Mouse (Mus musculus) right cerebral cortex, postnatal 10 days (tissue): ENCODE results near the gene LTO1.

Experiments
- DNase-seq, 2 experiments: peaks; one replicate each; pipeline ENCODE4 v3.0.0; 2021; ENCODE audit warnings: low spot score in 2 of 2

Gene LTO1

GRCm38 (mm10) chr7:144907793-144908192 lies 7.1 kb upstream of the LTO1 start:
- DNase-seq = no peak

GRCm38 (mm10) chr7:144908705-144909104 lies 6.2 kb upstream of the LTO1 start:
- peak in 1 of 2 experiments; percentile 71 for DNase-seq

DNA sequence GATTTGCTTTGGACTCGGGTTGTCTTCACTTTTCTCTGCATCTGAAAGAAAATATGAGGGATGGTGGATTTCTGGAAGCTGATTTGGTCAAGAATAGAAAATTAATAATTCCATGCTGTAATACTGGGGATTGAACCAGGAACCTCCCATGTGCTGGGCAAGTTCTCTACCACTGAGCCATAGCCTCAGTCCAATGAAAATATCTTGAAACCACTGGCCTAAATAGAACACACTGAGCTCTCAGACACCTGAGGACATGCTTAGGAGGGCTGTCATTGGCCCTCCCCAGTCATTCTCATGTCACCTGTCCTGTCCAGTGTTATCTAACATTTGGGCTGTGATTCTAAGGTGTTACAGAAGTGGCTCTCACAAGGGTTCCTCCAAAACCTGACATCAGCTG lies 3.8 kb upstream of the LTO1 start:
- DNase-seq = no peak

DNA sequence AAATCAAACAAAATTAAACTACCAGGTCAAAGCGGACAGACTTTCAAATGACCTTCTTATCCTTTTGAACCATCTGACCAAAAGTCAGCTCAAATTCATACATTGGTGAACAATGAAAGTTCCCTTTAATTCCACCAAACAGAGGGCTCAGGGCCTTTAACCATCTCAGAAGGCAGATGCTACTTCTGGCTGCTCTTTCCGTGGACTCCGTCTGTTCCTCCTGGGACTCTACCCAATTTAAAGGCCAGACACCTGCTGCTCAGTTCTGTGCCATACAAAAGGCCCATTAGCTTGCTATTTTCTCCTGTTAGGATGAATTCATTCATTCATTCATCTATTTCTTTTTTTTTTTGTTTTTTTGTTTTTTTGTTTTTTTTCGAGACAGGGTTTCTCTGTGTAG lies 2.0 kb upstream of the LTO1 start:
- no peak for DNase-seq

GRCm38 (mm10) chr7:144914296-144914947 lies 478 bp upstream of the LTO1 start:
- DNase-seq = peak; percentile 83 to 85

DNA sequence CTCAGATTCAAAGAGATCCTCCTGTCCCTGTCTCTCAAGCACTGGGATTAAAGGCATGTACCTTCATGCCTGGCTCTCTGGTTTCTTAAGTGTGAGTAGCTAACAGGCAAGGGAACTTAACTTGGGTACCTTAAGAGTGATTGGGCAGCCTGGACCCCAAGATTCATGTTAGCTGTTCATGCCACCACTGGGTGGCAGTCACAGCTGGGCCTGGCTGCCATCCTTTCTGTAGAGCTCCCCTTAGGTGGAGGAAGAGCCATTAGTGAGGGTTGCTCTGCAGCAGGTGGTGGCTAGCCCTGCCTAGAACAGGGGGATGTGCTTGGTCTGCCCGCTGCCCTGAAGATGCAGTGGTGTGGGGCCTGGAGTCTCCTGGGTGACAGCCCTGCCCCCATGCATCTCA lies 3.9 kb downstream of the LTO1 start:
- DNase-seq = peak in 1 of 2 experiments; percentile 22

- DNase-seq = no peak
These were observed 12.7 kb downstream of the LTO1 start for GRCm38 (mm10) chr7:144927591-144927990.

GRCm38 (mm10) chr7:144928009-144928888 lies 13.3 kb downstream of the LTO1 start:
- peak in 1 of 2 experiments; percentile 23 for DNase-seq

DNA sequence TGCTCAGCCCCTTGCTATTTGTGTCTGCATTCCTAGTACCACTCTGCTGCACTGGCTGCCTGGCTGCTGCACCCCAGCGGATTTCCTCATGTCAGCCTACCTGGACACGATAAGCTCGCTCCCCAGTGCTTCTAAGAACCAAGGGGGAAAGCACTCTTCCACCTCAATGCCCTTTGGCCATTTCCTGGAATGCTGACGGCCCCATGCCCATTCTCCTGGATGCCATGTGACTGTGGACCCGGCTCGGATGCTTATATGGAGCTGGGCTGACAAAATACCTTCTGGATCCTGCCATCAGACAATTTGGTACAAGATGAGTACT lies 13.9 kb downstream of the LTO1 start:
- no peak for DNase-seq

- DNase-seq = peak in 1 of 2 experiments; percentile 22
These were observed 14.6 kb downstream of the LTO1 start for GRCm38 (mm10) chr7:144929506-144929905.

DNA sequence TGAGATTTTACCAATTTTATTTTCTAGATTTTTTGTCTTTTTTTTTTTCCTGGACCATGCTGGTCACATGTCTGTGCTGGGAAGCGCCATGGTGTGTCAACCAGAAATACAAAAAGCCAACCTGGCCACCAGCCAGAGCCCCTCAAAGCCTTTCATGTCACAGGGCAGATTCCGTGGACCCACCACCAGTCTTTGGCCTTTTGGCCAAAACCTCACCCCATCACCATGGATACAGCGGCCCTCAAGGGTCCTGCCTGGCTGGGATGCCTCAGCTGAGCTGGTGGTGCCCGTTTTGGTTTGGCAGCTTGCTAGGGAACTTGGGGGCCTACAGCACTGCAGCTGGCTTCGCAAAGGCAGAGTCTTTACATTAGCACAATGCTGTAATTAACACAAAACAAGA lies 15.0 kb downstream of the LTO1 start:
- peak in 1 of 2 experiments; percentile 30 for DNase-seq

DNA sequence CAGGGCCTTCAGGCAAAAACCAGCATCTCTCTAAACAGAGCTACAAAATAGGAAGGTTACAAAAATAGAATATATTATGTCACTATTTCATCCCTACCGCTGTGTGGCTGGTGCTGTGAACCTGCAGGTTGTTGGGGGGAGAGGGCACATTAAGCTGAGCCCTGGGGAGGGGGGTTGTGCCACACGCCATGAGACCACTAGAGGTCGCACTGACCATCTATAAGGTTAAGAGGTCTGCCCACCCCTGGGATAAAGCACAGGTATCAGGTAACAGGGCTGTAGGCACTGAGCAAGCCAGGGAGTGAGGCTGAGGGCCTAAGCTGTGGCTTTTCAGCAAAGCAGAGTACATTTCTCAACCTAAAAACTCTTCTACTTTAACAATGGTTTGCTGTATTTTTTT lies 16.9 kb downstream of the LTO1 start:
- peak; percentile 29 to 38 for DNase-seq

GRCm38 (mm10) chr7:144932389-144932937 lies 17.6 kb downstream of the LTO1 start:
- DNase-seq = peak; percentile 31 to 36

- peak in 1 of 2 experiments; percentile 21 for DNase-seq
These were observed 18.4 kb downstream of the LTO1 start for GRCm38 (mm10) chr7:144933336-144933735.

DNA sequence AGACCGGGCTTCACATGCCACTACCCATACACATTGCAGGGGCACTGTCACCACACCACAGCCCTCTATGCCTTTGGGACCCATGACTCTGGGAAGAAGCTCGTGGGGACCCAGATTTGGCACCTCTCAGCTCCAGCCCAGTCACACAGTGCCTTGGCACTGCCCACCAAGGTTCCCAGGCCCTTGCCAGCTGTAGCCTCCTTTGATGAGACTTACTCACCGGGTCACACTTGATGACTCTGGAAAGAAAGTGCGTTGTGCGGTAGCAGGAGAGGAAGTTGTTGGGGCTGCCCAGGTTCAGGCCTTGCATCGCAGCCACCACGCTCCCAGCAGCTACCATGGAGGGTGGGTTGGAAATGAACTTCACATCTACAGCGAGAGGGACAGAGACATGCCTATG lies 18.9 kb downstream of the LTO1 start:
- no peak for DNase-seq

- no peak for DNase-seq
These were observed 20.0 kb downstream of the LTO1 start for GRCm38 (mm10) chr7:144934901-144935300.

DNA sequence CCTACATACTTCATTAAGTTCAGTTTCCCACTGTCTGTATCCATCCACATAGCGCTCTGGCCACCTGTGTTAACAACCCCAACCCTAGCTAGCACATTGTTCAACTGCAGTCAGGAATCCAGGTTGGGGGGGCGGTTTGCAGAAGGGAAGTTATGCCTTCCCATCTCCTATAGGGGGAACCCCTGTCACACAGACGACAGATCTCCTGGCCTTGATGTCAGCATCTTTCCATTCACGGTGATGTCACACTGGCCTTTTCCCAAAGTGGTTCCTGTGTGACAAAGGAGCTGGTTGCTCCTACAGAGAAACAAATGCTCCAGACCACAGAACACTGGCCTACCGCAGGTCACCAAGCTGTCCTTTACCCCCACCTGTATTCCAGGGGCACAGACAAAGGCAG lies 20.7 kb downstream of the LTO1 start:
- peak; percentile 58 to 64 for DNase-seq

DNA sequence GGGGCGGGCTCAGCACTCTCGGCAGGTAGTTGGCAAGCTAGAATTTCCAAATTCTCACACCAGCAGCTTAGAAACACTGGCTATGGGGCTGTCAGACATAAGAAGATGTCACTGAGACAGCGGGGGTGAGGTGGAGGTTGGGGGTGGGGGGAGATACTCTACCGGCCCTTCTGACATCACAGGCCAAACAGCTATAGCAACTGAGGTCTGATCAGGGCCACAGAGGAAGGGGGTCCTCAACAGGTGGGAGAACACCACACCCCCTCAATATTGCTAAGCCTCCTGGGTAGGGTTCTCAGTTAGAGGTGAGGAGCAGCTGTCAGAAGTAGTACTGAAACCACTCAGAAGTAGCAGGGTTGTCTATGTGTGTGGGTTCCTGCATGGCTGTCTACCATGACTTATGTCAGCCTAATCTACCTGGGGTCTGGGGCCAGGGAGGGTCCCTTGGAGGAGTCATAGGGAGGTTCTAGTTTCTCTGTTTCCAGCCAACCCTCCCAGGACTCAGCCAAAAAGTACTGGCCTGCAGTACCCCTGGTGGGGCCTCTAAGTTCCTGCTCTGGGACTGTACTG lies 21.5 kb downstream of the LTO1 start:
- no peak for DNase-seq

- DNase-seq = peak; percentile 90 to 93
These were observed 22.6 kb downstream of the LTO1 start for GRCm38 (mm10) chr7:144937490-144937889.

- DNase-seq = peak in 1 of 2 experiments; percentile 28
These were observed 23.1 kb downstream of the LTO1 start for GRCm38 (mm10) chr7:144937899-144938517.

DNA sequence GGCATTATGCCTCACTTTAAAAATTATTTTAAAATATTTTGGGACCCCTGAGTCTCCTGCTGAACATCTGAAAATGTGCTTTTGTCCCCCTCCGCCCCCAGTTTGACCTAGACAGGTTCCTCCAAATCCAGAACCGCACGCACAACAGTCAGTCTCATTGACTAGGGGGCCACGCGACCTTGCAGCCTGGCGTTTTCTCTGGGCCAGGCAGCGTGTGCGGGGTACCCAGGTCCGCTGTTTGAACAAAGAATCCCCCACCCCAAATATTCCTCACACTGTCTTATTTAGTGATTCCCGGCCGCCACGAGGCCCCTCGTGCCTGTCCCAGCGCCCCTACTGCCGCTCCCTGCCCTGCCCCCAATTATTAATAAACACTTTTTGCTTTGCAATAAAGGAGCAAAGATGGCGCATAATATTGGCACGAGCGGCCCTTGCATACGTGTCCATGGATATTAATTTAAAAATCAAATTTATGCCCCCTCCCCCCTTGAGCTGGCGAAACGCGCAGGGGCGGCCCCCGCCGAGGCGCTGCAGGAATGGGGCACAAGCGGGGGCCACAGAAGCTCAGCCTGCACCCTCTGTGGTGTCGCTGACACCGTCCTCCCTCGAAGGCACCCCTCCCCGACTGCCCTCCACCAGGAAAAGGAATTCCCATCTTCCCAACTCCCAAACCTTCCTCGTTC lies 23.9 kb downstream of the LTO1 start:
- DNase-seq = peak in 1 of 2 experiments; percentile 26
